Mouse (Mus musculus): ENCODE results near the gene Frmd4b. TPM values are rescaled to one million over a fixed set of nuclear protein-coding genes. Genes with fewer than 3 reads are reported as not detected.
"Not testable (repeated sequence)": the region's sequence is repeated elsewhere in the genome, so short reads cannot be mapped to it uniquely, and the experiment has no call there.

The Frmd4b gene
- total and polyA plus RNA-seq, 3 experiments = 0.13 to 0.70 (median 0.13) TPM

DNA sequence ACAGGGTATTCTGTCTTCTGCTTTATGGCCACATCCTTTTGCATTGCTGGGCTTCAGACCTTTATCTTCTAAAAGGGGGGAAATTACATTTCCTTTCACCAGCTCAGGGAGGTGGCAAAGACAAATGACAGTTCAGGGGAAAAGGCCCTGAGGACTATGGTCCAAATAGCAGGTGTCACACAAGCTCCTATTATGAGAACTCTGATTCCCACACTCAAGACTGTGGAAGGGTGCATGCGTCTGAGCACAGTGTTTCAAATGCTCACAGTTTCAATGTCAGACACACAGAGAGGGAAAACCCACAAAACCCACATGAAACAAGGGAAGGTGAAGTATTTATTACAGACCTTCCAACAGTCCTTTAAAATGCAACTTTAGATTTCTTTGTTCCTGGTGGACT lies 246.9 kb downstream of the Frmd4b start:
- Histone ChIP-seq H3K4me3 (replicated peaks in 1 of 3; ENCODE audit: low read depth in 2 of 3, low read length in 2 of 3, poor library complexity in 1 of 3) (no peak overlapping the region), H3K4me2 (ENCODE audit: insufficient read depth, low read depth, poor library complexity, severe bottlenecking) (no peak overlapping the region), H3K27me3 (replicated peaks) (no peaks in the 10 kb centered on the region), H3K4me1 (ENCODE audit: control insufficient read depth in 1 of 2, insufficient read depth in 2 of 2) (no peaks in the 10 kb centered on the region), H3K79me2 (replicated peaks; ENCODE audit: control insufficient read depth, extremely low read depth, insufficient read depth, poor library complexity, severe bottlenecking) (no peaks in the 10 kb centered on the region), H3K36me3 (replicated peaks in 1 of 2; ENCODE audit: control insufficient read depth in 1 of 2, insufficient read depth in 1 of 2, low read length in 1 of 2) (no peaks in the 10 kb centered on the region), H3K9me3 (replicated peaks; ENCODE audit: low read length) (no peaks in the 10 kb centered on the region), H3K27ac (ENCODE audit: insufficient read depth, low read depth) (no peak overlapping the region), H3K9ac (ENCODE audit: insufficient read depth, low read depth) (no peak overlapping the region)
- DNase-seq (ENCODE audit: extremely low read depth) = no peak
- dilution Hi-C loops (cut with MboI; ENCODE audit: extremely low pct_ligation_motif_present, extremely low pct_unique_long_range_greater_than_20kb, low sequenced_read_pairs) (no loop called here), in situ Hi-C loops (cut with MboI; ENCODE audit: low pct_ligation_motif_present, low pct_unique_long_range_greater_than_20kb, low sequenced_read_pairs) (no loop called here)
- no peak for TF ChIP-seq SMC3 (IDR thresholded peaks at IDR 0.05; ENCODE audit: low read depth, low read length)
- TF ChIP-seq MAZ (IDR thresholded peaks at IDR 0.05; ENCODE audit: low read depth, low read length) = no peak
- no peak for TF ChIP-seq CTCF (conservative IDR thresholded peaks at IDR 0.05 in 1 of 2, IDR thresholded peaks at IDR 0.05 in 1 of 2; ENCODE audit: low read depth in 2 of 2, low read length in 2 of 2)
- no peak for TF ChIP-seq MEF2A (IDR thresholded peaks at IDR 0.05; ENCODE audit: borderline replicate concordance, low read depth, low read length)
- TF ChIP-seq CHD2 (IDR thresholded peaks at IDR 0.05; ENCODE audit: low read length) = no peak
- no peak for TF ChIP-seq ZKSCAN1 (IDR thresholded peaks at IDR 0.05; ENCODE audit: borderline replicate concordance, low read depth, low read length)
- TF ChIP-seq RAD21 (IDR thresholded peaks at IDR 0.05; ENCODE audit: low read depth, low read length) = no peak
- no peak for TF ChIP-seq POLR2A (IDR thresholded peaks at IDR 0.05; ENCODE audit: low read depth, low read length)
- no peak for TF ChIP-seq RCOR1 (conservative IDR thresholded peaks at IDR 0.05; ENCODE audit: low read depth, low read length)
- no peak for TF ChIP-seq MAX (IDR thresholded peaks at IDR 0.05; ENCODE audit: low read length)
- TF ChIP-seq UBTF (IDR thresholded peaks at IDR 0.05; ENCODE audit: low read depth, low read length) = no peak
- TF ChIP-seq SIN3A (IDR thresholded peaks at IDR 0.05; ENCODE audit: low read length) = no peak
- TF ChIP-seq USF1 (IDR thresholded peaks at IDR 0.05; ENCODE audit: low read depth, low read length) = no peak
- TF ChIP-seq PAX5 (IDR thresholded peaks at IDR 0.05; ENCODE audit: low read length) = no peak

DNA sequence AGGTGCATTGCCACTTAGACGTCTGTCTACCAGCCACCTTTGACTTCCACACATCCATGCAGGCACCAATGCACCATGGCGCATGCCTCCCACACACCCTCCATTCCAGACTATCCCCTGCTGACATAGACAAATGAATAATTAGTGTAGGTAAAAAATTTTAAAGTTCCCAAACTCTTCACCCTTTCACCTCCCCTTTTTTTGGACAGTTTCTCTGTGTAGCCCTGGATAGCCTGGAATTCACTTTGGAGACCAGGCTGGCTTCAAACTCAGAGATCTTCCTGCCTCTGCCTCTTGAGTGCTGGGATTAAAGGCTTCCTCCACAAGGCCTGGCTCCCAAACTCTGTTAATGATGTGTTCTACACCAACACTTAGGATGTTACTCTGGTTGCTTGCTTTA lies 253.5 kb downstream of the Frmd4b start:
- H3K9ac ChIP-seq (ENCODE audit: insufficient read depth, low read depth) = no peak overlapping the region
- DNase-seq (ENCODE audit: extremely low read depth) = no peak
- no peaks in the 10 kb centered on the region for H3K36me3 ChIP-seq (replicated peaks in 1 of 2; ENCODE audit: control insufficient read depth in 1 of 2, insufficient read depth in 1 of 2, low read length in 1 of 2)
- no peaks in the 10 kb centered on the region for H3K79me2 ChIP-seq (replicated peaks; ENCODE audit: control insufficient read depth, extremely low read depth, insufficient read depth, poor library complexity, severe bottlenecking)
- no peak overlapping the region for H3K4me3 ChIP-seq (replicated peaks in 1 of 3; ENCODE audit: low read depth in 2 of 3, low read length in 2 of 3, poor library complexity in 1 of 3)
- H3K27ac ChIP-seq (ENCODE audit: insufficient read depth, low read depth) = no peak overlapping the region
- TF ChIP-seq RAD21 (IDR thresholded peaks at IDR 0.05; ENCODE audit: low read depth, low read length) (no peak), MAFK (IDR thresholded peaks at IDR 0.05; ENCODE audit: insufficient replicate concordance, low read length) (no peak), HCFC1 (IDR thresholded peaks at IDR 0.05; ENCODE audit: low read depth, low read length) (no peak), ETS1 (conservative IDR thresholded peaks at IDR 0.05; ENCODE audit: low read depth, low read length) (no peak), CTCF (conservative IDR thresholded peaks at IDR 0.05 in 1 of 2, IDR thresholded peaks at IDR 0.05 in 1 of 2; ENCODE audit: low read depth in 2 of 2, low read length in 2 of 2) (no peak), TCF12 (IDR thresholded peaks at IDR 0.05; ENCODE audit: low read depth, low read length) (no peak), ZNF384 (IDR thresholded peaks at IDR 0.05; ENCODE audit: low read depth, low read length) (no peak), POLR2A (IDR thresholded peaks at IDR 0.05; ENCODE audit: low read depth, low read length) (no peak), KAT2A (IDR thresholded peaks at IDR 0.05; ENCODE audit: insufficient replicate concordance, low read length) (no peak), JUN (IDR thresholded peaks at IDR 0.05; ENCODE audit: insufficient read depth, low read depth, low read length) (no peak), EP300 (IDR thresholded peaks at IDR 0.05; ENCODE audit: low read length) (no peak), JUND (conservative IDR thresholded peaks at IDR 0.05; ENCODE audit: low read depth, low read length) (no peak), IRF4 (IDR thresholded peaks at IDR 0.05; ENCODE audit: low read depth, low read length) (no peak), NELFE (IDR thresholded peaks at IDR 0.05; ENCODE audit: low read depth, low read length) (no peak)
- no peaks in the 10 kb centered on the region for H3K4me1 ChIP-seq (ENCODE audit: control insufficient read depth in 1 of 2, insufficient read depth in 2 of 2)
- no peak overlapping the region for H3K4me2 ChIP-seq (ENCODE audit: insufficient read depth, low read depth, poor library complexity, severe bottlenecking)
- H3K27me3 ChIP-seq (replicated peaks) = no peaks in the 10 kb centered on the region
- in situ Hi-C loops (cut with MboI; ENCODE audit: low pct_ligation_motif_present, low pct_unique_long_range_greater_than_20kb, low sequenced_read_pairs) (no loop called here), dilution Hi-C loops (cut with MboI; ENCODE audit: extremely low pct_ligation_motif_present, extremely low pct_unique_long_range_greater_than_20kb, low sequenced_read_pairs) (no loop called here)
- H3K9me3 ChIP-seq (replicated peaks; ENCODE audit: low read length) = peaks cover 3% of the 10 kb centered on the region

DNA sequence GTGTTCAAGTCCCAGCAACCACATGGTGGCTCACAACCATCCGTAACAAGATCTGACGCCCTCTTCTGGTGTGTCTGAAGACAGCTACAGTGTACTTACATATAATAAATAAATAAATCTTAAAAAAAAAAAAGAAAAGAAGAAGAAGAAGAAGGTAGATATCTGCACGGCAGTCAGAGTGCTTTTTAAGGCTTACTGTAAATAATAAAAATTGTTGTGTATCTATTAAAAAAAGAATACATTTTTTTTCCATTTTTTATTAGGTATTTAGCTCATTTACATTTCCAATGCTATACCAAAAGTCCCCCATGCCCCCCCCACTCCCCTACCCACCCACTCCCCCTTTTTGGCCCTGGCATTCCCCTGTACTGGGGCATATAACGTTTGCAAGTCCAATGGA lies 259.7 kb downstream of the Frmd4b start:
- H3K9ac ChIP-seq (ENCODE audit: insufficient read depth, low read depth); H3K27ac ChIP-seq (ENCODE audit: insufficient read depth, low read depth); in situ Hi-C loops (cut with MboI; ENCODE audit: low pct_ligation_motif_present, low pct_unique_long_range_greater_than_20kb, low sequenced_read_pairs); H3K36me3 ChIP-seq (replicated peaks in 1 of 2; ENCODE audit: control insufficient read depth in 1 of 2, insufficient read depth in 1 of 2, low read length in 1 of 2); H3K4me1 ChIP-seq (ENCODE audit: control insufficient read depth in 1 of 2, insufficient read depth in 2 of 2); H3K9me3 ChIP-seq (replicated peaks; ENCODE audit: low read length); H3K4me3 ChIP-seq (replicated peaks in 1 of 3; ENCODE audit: low read depth in 2 of 3, low read length in 2 of 3, poor library complexity in 1 of 3); dilution Hi-C loops (cut with MboI; ENCODE audit: extremely low pct_ligation_motif_present, extremely low pct_unique_long_range_greater_than_20kb, low sequenced_read_pairs); H3K79me2 ChIP-seq (replicated peaks; ENCODE audit: control insufficient read depth, extremely low read depth, insufficient read depth, poor library complexity, severe bottlenecking); H3K4me2 ChIP-seq (ENCODE audit: insufficient read depth, low read depth, poor library complexity, severe bottlenecking); H3K27me3 ChIP-seq (replicated peaks): not testable (repeated sequence)
- peak; percentile 88 for DNase-seq (ENCODE audit: extremely low read depth)

Measured in CH12.LX (cell line).